Mouse (Mus musculus): ENCODE data around the gene Ubxn11.

The Ubxn11 gene

GRCm38 (mm10) chr4:134091225-134091529 lies 11.2 kb upstream of the Ubxn11 start:
- DNase-seq, result no peak

- peak; percentile 59 to 76 for DNase-seq
Measured at GRCm38 (mm10) chr4:134092382-134093288, 9.7 kb upstream of the Ubxn11 start.

- no peak for DNase-seq
Measured at GRCm38 (mm10) chr4:134094004-134094564, 8.3 kb upstream of the Ubxn11 start.

GRCm38 (mm10) chr4:134094923-134095547 lies 7.3 kb upstream of the Ubxn11 start, which contains the start of gene Cd52:
Gene Cd52, minus strand, starts transcription at chr4:134095082.
- peak; percentile 77 to 89 for DNase-seq

- DNase-seq, result no peak
Measured at GRCm38 (mm10) chr4:134096120-134096519, 6.2 kb upstream of the Ubxn11 start.

- peak in 1 of 2 experiments; percentile 62 for DNase-seq
Measured at GRCm38 (mm10) chr4:134097015-134097608, 5.3 kb upstream of the Ubxn11 start.

- DNase-seq, result peak; percentile 83 to 90
Measured at GRCm38 (mm10) chr4:134098628-134099027, 3.7 kb upstream of the Ubxn11 start.

- DNase-seq, result no peak
Measured at GRCm38 (mm10) chr4:134100245-134100644, 2.1 kb upstream of the Ubxn11 start.

- no peak for DNase-seq
Measured at GRCm38 (mm10) chr4:134102742-134103119, 361 bp downstream of the Ubxn11 start.

- no peak for DNase-seq
Measured at GRCm38 (mm10) chr4:134106105-134106504, 3.7 kb downstream of the Ubxn11 start.

GRCm38 (mm10) chr4:134107730-134108129 lies 5.4 kb downstream of the Ubxn11 start:
- DNase-seq, result no peak

GRCm38 (mm10) chr4:134108196-134108595 lies 5.8 kb downstream of the Ubxn11 start:
- no peak for DNase-seq

- DNase-seq, result no peak
Measured at GRCm38 (mm10) chr4:134110653-134111052, 8.3 kb downstream of the Ubxn11 start.

- no peak for DNase-seq
Measured at GRCm38 (mm10) chr4:134112403-134112802, 10.0 kb downstream of the Ubxn11 start.

GRCm38 (mm10) chr4:134113356-134113994 lies 11.1 kb downstream of the Ubxn11 start:
- no peak for DNase-seq

GRCm38 (mm10) chr4:134114038-134114437 lies 11.7 kb downstream of the Ubxn11 start:
- DNase-seq, result no peak

- peak in 1 of 2 experiments; percentile 71 for DNase-seq
Measured at GRCm38 (mm10) chr4:134115215-134116144, 13.1 kb downstream of the Ubxn11 start.

GRCm38 (mm10) chr4:134116501-134116900 lies 14.1 kb downstream of the Ubxn11 start:
- DNase-seq, result no peak

- peak; percentile 74 to 90 for DNase-seq
Measured at GRCm38 (mm10) chr4:134117012-134117411, 14.6 kb downstream of the Ubxn11 start.

GRCm38 (mm10) chr4:134118126-134118800 lies 15.9 kb downstream of the Ubxn11 start:
- peak in 1 of 2 experiments; percentile 77 for DNase-seq

GRCm38 (mm10) chr4:134119042-134119441 lies 16.7 kb downstream of the Ubxn11 start:
- peak in 1 of 2 experiments; percentile 39 for DNase-seq
